Mouse (Mus musculus) spleen, adult 2 months (tissue): ENCODE data around the gene Fopnl.

Experiments
- CTCF ChIP-seq: fragments of 200-500 bp; IDR thresholded peaks from 2 replicates; pipeline ENCODE4 v1.5.1; 2011; ENCODE audit warnings: mild to moderate bottlenecking, inconsistent platforms; ENCODE audit not compliant: insufficient read depth, insufficient read length, insufficient replicate concordance; ENCODE audit errors: extremely low read depth
- POLR2A ChIP-seq: fragments of 200-500 bp; IDR thresholded peaks from 2 replicates; pipeline ENCODE4 v1.6.1; 2011; ENCODE audit warnings: low read depth, low read length, inconsistent platforms

DNA sequence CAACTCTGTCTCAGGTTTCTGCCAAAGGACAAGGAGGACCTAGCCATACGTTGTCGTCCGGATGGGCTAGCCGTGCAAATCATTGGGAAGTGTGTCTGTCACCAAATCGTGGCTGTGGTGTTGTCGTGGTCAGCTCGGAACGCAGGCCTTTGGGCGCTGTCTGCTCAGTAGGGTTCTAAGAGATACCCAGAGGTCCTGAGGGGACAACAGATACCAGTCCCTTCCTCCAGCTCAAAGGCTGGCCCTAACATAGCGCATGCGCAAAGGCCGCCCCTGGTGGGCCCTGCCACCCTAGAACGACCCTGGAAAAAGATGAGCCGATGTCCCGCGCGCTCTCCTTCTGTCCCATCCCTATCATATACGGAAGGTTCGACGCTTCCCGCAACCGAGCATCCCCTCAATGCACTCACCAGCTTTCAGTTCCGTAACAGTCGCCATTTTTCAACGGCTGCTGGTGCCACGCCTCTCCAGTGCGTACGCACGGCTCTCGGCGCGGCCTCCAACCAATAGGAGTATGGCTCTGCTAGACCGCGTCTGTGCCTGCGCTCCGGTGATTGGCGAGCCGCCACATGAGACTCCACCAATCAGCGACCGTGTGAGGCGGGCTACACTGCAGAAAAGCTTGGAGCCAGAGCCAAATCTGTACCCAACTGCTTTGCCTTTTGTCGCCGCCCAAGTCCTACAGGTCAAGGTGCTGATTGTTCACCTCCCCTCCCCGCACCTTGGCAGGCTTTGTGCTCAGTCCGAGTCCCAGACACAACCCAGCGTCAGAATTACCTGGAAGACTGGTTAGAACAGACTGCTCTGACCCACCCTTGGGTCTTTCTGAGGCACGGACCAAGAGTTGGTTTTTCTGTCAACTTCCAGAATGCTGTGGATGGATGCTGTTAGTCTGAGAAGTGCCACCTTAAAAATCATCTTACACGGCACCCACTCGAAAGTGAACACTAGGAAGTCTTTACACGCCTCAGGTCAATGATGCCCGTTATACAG, at the start of gene Fopnl:
- TF ChIP-seq POLR2A (peak; percentile 47), CTCF (no peak)
